Mouse (Mus musculus) lung, postnatal 0 days (tissue): ENCODE results near the gene Kcnk10. TPM values are rescaled to one million over a fixed set of nuclear protein-coding genes. Genes with fewer than 3 reads are reported as not detected.

Source experiments
- ATAC-seq: fragments of 200-750 bp; cut with Nextera tagmentation; 2 replicates; pipeline ENCODE4 v1.8.0; 2017; ENCODE audit warnings: moderate library complexity
- DNase-seq: peaks from one replicate; pipeline ENCODE4 v3.0.0-alpha.2; 2016; ENCODE audit warnings: low spot score
- H3K27ac ChIP-seq: fragments of 300-500 bp; sonication (generic); 2 replicates; pipeline ENCODE4 v1.5.1; 2014; ENCODE audit warnings: antibody characterized with exemption, mild to moderate bottlenecking, low read length, mixed read lengths
- H3K27me3 ChIP-seq: fragments of 300-500 bp; sonication (generic); replicated peaks from 2 replicates; pipeline ENCODE4 v1.6.1; 2014; ENCODE audit warnings: low read length, mixed read lengths; ENCODE audit not compliant: insufficient read depth
- H3K36me3 ChIP-seq: fragments of 300-500 bp; sonication (generic); 2 replicates; pipeline ENCODE4 v1.6.1; 2014; ENCODE audit warnings: low read length, mixed read lengths; ENCODE audit not compliant: insufficient read depth
- H3K4me1 ChIP-seq: fragments of 300-500 bp; sonication (generic); 2 replicates; pipeline ENCODE4 v1.6.1; 2014; ENCODE audit warnings: antibody characterized with exemption, low read depth, low read length, mixed read lengths; ENCODE audit not compliant: insufficient read depth
- H3K4me2 ChIP-seq: fragments of 300-500 bp; sonication (generic); replicated peaks from 2 replicates; pipeline ENCODE4 v1.6.1; 2014; ENCODE audit warnings: low read depth, mild to moderate bottlenecking, low read length, moderate library complexity, mixed read lengths
- H3K4me3 ChIP-seq: fragments of 300-500 bp; sonication (generic); 2 replicates; pipeline ENCODE4 v1.5.1; 2014; ENCODE audit warnings: low read depth, low read length
- H3K9ac ChIP-seq: fragments of 300-500 bp; sonication (generic); replicated peaks from 2 replicates; pipeline ENCODE4 v1.6.1; 2014; ENCODE audit warnings: low read depth, mild to moderate bottlenecking
- H3K9me3 ChIP-seq: fragments of 300-500 bp; sonication (generic); 2 replicates; pipeline ENCODE4 v1.6.1; 2016; ENCODE audit warnings: low read length, mixed read lengths
- CTCF ChIP-seq: IDR thresholded peaks from 2 replicates; pipeline ENCODE4 v1.5.1; 2016; ENCODE audit warnings: antibody characterized with exemption, mild to moderate bottlenecking
- EP300 ChIP-seq: IDR thresholded peaks from 2 replicates; pipeline ENCODE4 v1.6.1; 2016; ENCODE audit warnings: antibody characterized with exemption, mild to moderate bottlenecking, control low read depth
- WGBS: fragments of 180-500 bp; shearing (Covaris S2); extraction: QIAGEN DNeasy Blood & Tissue Kit; methylation state at CpG from one replicate; pipeline ENCODE4 v1.1.7; 2014; 5-methylcytosine and 5-hydroxymethylcytosine counted together
- polyA plus RNA-seq: library from polyadenylated mRNA; unstranded; fragments of >200 nt; fragmentation: Nextera tagmentation; extraction: Ambion mirVana; gene quantifications from 2 replicates; pipeline ENCODE4 v1.2.1, GENCODE M21; 2015

Kcnk10 gene
- polyA plus RNA-seq, 1 experiment from 2014 or later: 0.06 TPM

DNA sequence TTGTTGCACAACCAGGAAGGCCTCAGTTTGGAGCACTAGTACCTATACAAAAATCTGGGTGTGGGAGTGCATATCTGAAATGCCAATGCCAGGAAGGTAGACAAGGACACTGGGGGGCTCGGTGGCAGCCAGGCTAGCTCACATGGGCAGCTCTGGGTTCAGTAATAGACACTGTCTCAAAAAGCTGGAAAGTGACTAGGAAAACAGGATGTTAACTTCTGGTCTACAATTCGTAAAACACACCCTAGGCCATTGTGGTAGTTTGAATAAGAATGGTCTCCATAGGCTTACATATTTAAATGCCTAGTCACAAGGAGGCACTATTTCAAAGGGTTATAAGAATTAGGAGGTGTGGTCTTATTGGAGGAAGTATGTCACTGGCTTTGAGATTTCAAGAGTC, 12.9 kb upstream of the Kcnk10 start:
- no peaks in the 10 kb centered on the region for H3K27me3 ChIP-seq
- ATAC-seq: no peak

DNA sequence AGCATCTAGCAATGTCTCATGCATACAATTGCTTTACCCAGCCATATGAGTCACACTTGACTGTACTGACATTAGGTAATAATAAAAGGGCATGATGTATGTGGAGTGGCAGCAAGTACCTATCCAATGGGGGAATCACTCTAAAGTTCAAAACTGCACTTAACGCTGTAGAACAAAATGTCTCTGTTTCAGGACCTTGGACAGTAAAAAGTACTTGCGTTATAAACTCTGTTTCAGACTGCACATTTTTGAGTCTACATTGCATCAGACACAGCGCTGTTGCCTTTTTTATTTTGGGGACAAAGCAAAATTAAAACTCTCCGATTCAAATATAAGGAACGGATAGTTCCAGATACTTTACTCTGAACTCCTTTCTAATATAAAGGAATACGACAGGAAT, 10.5 kb upstream of the Kcnk10 start:
- Histone ChIP-seq H3K27ac (no peak overlapping the region), H3K4me3 (no peak overlapping the region), H3K9me3 (no peaks in the 10 kb centered on the region), H3K4me2 (no peak overlapping the region), H3K4me1 (no peaks in the 10 kb centered on the region), H3K36me3 (no peaks in the 10 kb centered on the region), H3K9ac (no peak overlapping the region), H3K27me3 (no peaks in the 10 kb centered on the region)
- 58% methylated on average over 6 of the region's 6 CpGs for WGBS
- peak; percentile 52 for DNase-seq
- TF ChIP-seq EP300: no peak
- TF ChIP-seq CTCF: no peak
- ATAC-seq: no peak

More for the DNA sequence above, 12.9 kb upstream of the Kcnk10 start:
- Histone ChIP-seq H3K4me2 (no peak overlapping the region), H3K4me1 (no peaks in the 10 kb centered on the region), H3K36me3 (no peaks in the 10 kb centered on the region), H3K9ac (no peak overlapping the region), H3K27ac (no peak overlapping the region), H3K4me3 (no peak overlapping the region), H3K9me3 (no peaks in the 10 kb centered on the region)
- DNase-seq: no peak
- no peak for TF ChIP-seq EP300
- TF ChIP-seq CTCF: no peak
- WGBS: 73% methylated on average over 2 of the region's 2 CpGs

DNA sequence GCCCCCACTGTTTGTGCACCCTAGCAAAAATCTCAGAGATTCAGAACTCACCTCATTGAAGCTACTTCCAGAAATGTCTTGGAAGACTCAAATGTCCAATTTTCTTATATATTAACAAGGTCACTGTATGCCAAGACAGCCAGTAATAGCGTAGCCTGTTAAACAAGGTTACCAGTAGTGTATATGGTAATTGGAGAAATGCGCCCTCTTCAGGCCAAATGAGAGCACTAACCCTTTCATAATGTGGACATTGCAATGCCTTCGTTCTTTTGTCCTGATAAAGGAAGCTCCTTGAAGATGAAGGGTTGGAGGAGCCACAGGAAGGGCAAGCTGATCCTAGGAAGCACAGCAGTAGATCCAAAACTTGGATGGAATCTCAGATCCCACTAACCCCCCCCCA, 7.2 kb upstream of the Kcnk10 start:
- no peaks in the 10 kb centered on the region for H3K9me3 ChIP-seq
- H3K27ac ChIP-seq: no peak overlapping the region
- no peak for ATAC-seq
- no peak overlapping the region for H3K9ac ChIP-seq
- no peak for DNase-seq
- no peaks in the 10 kb centered on the region for H3K36me3 ChIP-seq
- WGBS: 32% methylated on average over 3 of the region's 3 CpGs
- peak; percentile 51 for TF ChIP-seq CTCF
- TF ChIP-seq EP300: no peak
- H3K4me3 ChIP-seq: no peak overlapping the region
- no peaks in the 10 kb centered on the region for H3K4me1 ChIP-seq
- H3K27me3 ChIP-seq: no peaks in the 10 kb centered on the region
- no peak overlapping the region for H3K4me2 ChIP-seq

DNA sequence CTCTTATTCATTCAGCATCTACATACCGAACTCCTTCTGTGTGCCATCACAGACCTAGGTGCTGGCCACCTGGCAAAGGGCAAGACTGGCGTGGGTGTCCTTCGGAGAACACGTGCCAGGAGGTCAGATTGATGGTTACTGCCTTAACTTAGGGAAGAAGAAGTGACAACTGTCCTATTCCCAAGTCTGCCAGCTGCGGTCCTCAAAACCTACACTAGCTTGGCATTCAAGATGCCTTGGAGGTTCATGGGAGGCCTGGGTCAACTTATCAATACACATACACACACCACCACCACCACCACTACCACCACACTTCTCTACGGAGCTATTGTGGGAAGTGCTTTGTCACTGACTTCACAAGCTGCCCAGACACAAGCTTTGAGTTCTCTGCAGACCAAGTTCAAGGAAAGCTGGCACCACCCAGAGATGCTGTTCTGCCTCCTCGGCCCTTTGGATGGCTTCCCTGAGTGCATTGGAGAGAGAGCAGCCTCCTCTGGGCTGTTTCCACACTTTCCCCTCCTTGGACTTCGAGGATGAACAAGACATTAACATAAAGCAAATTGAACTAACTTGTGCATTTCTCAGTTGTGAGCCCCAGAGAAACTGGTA, 2.1 kb downstream of the Kcnk10 start:
- H3K9me3 ChIP-seq: no peaks in the 10 kb centered on the region

DNA sequence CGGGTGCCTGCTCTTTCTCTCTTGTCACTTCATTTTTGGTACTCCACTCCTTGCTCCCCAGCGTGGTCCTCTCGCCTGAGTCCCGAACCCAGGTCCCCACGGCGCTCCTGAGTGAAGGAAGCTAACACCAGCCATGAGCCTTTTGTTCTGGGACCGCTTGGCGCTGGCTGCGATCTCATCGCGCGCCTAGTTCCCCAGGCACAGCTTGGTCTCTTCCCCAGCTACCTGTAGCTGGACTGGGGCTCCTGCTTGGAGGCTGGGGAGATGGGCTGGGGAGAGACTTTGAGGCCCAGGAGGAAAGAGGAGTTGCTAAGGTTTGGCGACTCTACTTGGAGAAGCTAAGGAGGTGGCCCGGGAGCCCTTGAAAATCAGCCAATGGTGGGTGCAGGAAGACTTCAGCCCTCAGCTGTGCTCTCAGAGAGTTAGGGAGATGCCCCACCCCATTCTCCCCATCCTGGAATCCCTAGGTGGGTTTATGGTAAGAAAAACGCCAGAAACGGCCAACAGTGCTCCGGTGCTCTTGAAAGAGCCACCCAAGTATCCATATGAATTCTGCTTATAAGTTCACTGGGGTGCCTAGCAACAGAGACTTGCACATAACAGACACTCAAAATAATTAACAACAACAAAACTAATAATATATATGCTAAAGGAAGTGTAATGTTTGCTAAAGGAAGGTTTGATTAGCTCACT, 2.8 kb downstream of the Kcnk10 start:
- DNase-seq (no peak), ATAC-seq (no peak)
- peaks cover 55% of the 10 kb centered on the region for H3K27me3 ChIP-seq
- no peak overlapping the region for H3K9ac ChIP-seq
- TF ChIP-seq EP300 (no peak), CTCF (no peak)
- peak overlapping the region; percentile 48 for H3K4me3 ChIP-seq
- no peaks in the 10 kb centered on the region for H3K36me3 ChIP-seq
- peak overlapping the region; percentile 74 for H3K4me2 ChIP-seq
- H3K9me3 ChIP-seq: no peaks in the 10 kb centered on the region
- no peak overlapping the region for H3K27ac ChIP-seq
- WGBS: 7% methylated on average over 16 of the region's 17 CpGs
- H3K4me1 ChIP-seq: no peaks in the 10 kb centered on the region

More for the DNA sequence above, 2.1 kb downstream of the Kcnk10 start:
- Histone ChIP-seq H3K9ac (no peak overlapping the region), H3K27me3 (peaks cover 55% of the 10 kb centered on the region), H3K4me1 (no peaks in the 10 kb centered on the region), H3K4me2 (no peak overlapping the region), H3K4me3 (no peak overlapping the region), H3K36me3 (no peaks in the 10 kb centered on the region), H3K27ac (no peak overlapping the region)
- 68% methylated on average over 8 of the region's 8 CpGs for WGBS
- DNase-seq (no peak), ATAC-seq (no peak)
- TF ChIP-seq EP300: no peak
- TF ChIP-seq CTCF: no peak

DNA sequence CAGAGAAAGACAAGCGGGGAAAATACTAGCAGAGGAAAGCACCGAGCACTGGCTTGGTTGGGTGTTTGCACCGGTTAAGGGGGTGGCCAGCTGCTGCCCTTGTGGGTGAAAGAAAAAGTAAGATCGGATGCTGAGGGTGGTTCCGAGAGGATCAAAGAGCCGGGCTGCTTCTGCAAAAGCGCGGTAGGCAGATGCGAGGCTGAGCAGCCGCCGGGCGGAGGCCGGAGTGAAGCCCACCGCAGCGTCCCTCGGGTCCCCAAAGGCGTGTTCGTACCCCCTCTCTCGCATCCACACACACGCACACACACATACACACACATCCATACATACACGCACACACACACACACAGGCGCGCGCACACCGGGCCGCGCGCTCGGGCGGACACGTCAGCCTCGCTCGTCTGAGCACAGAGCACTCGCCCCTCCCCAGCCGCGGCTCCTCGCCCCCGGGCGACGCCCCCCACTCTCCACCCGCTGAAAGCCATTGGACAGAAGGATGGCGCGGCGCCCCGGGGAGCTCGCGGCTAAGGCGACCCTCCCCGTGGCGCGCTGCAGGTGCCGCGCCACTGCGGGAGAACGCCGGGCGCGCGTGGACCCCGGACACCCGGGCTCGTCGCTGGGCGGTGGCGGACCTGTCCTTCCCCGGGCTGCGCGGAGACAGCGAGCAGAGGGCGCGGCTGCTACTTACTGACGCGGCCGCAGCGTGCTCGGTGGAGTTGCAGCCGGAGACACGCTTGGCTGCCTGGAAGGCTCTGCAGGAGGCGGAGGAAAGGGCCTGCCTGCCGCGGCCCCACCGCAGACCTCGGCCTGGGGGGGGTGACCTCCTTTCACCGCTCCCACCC, 3.5 kb downstream of the Kcnk10 start:
- Histone ChIP-seq H3K27ac (no peak overlapping the region), H3K4me2 (peak overlapping the region; percentile 74), H3K9ac (no peak overlapping the region), H3K9me3 (no peaks in the 10 kb centered on the region), H3K27me3 (peaks cover 55% of the 10 kb centered on the region), H3K36me3 (no peaks in the 10 kb centered on the region), H3K4me1 (no peaks in the 10 kb centered on the region), H3K4me3 (peak overlapping the region; percentile 48)
- 0% methylated on average over 33 of the region's 84 CpGs for WGBS
- TF ChIP-seq CTCF (no peak), EP300 (no peak)
- peak; percentile 40 for ATAC-seq
- no peak for DNase-seq
